Mouse (Mus musculus): Measurements from ENCODE around the gene Zdhhc8. TPM values are rescaled to one million over a fixed set of nuclear protein-coding genes. Genes with fewer than 3 reads are reported as not detected.

Zdhhc8 gene
- polyA plus RNA-seq, 1 experiment from 2014 or later: 17.5 TPM

DNA sequence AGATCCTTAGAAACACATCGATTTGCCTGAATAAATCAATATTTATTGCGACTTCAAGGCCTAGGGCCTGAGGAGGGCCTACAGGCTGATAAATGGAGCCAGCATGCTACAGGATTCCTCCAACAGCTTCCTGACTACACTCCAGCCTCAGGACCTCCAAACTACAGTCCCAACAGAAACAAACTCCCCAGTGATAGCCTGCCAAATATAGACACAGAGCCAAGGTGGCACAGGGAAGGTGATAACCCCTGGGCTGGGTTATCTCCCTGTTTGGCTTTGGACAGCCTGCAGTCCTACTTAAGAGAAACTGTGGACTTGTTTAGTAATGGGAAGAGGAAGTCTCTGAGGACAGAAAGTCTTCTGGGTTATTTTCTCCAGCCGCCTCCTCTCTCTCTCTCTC lies 47.7 kb downstream of the Zdhhc8 start:
- no peaks in the 10 kb centered on the region for H3K9me3 ChIP-seq (replicated peaks)
- WGBS: 74% methylated on average over 3 of the region's 3 CpGs
- peaks cover 18% of the 10 kb centered on the region; the same call in 1 of the 2 replicates for H3K27me3 ChIP-seq
- H3K36me3 ChIP-seq: no peaks in the 10 kb centered on the region
- ATAC-seq (replicated peaks; ENCODE audit: low FRiP score): no peak
- no peak overlapping the region for H3K27ac ChIP-seq
- no peak overlapping the region for H3K9ac ChIP-seq
- H3K4me2 ChIP-seq: no peak overlapping the region
- no peak overlapping the region for H3K4me3 ChIP-seq (replicated peaks)
- H3K4me1 ChIP-seq: peaks cover 24% of the 10 kb centered on the region

DNA sequence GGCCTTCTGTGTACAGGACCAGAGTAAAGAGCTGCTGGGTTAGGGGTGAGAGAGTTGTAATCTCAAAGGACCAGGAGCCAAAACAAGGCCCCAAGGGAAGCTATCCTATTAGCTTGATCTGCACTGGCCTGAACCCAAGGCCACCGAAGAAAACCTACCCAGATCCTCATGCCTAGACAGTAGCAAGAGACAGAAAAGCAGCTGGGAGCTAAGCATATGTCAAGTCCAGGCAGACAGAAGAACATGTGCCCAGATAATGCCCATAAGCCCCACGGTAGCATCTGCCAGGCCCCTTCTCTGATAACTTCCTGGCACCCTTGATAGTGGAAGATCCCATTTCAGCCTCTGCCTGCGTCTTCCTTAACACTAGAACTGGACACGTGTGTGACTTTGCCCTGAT lies 48.1 kb downstream of the Zdhhc8 start:
- ATAC-seq (replicated peaks; ENCODE audit: low FRiP score): no peak
- H3K27me3 ChIP-seq: peaks cover 18% of the 10 kb centered on the region; the same call in 1 of the 2 replicates
- peaks cover 24% of the 10 kb centered on the region for H3K4me1 ChIP-seq
- H3K36me3 ChIP-seq: no peaks in the 10 kb centered on the region
- H3K4me3 ChIP-seq (replicated peaks): no peak overlapping the region
- no peak overlapping the region for H3K9ac ChIP-seq
- no peaks in the 10 kb centered on the region for H3K9me3 ChIP-seq (replicated peaks)
- WGBS: 58% methylated on average over 4 of the region's 4 CpGs
- H3K4me2 ChIP-seq: no peak overlapping the region
- peak overlapping the region; percentile 57; the same call in 1 of the 2 replicates for H3K27ac ChIP-seq

DNA sequence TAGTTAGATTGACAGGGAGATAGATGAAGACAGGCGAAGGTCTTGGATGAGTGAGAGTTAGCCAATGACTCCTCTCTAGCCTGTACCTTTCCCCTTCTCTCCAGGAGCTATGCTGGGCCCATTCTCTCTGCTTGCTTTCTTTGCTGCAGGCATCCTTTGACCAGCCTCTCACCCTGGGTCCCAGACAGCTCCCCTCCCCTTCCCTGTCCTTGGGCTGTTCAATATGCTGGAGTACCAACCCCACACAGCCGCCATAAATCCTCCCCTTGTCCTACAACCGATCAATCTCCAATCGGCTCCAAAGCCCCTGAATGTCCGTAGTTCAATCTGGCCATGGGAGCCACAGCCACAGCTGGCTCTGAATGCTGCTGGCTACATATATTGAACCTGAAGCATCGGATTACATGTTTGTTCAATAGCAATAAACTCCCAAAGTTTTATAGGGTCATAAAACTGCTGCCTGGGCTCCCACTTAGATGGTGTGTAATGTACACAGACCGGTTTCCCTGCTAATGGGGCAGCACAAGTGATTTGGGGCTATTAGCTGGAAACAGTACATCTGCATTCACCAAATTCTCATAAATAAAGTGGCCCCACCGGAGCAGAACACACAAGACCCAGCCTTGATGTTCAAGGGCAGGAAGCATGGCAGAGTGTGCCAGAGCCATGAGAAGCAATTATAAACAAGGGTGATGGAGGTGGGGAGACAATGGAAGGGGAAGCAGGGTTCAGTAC lies 49.1 kb downstream of the Zdhhc8 start:
- H3K4me3 ChIP-seq (replicated peaks): no peak overlapping the region
- H3K27ac ChIP-seq: peak overlapping the region; percentile 57; the same call in 1 of the 2 replicates
- H3K4me2 ChIP-seq: no peak overlapping the region
- H3K36me3 ChIP-seq: no peaks in the 10 kb centered on the region
- no peaks in the 10 kb centered on the region for H3K9me3 ChIP-seq (replicated peaks)
- peaks cover 33% of the 10 kb centered on the region for H3K4me1 ChIP-seq
- ATAC-seq (replicated peaks; ENCODE audit: low FRiP score): peak; percentile 73
- H3K9ac ChIP-seq: no peak overlapping the region
- WGBS: 11% methylated on average over 8 of the region's 8 CpGs
- peaks cover 21% of the 10 kb centered on the region; the same call in 1 of the 2 replicates for H3K27me3 ChIP-seq

DNA sequence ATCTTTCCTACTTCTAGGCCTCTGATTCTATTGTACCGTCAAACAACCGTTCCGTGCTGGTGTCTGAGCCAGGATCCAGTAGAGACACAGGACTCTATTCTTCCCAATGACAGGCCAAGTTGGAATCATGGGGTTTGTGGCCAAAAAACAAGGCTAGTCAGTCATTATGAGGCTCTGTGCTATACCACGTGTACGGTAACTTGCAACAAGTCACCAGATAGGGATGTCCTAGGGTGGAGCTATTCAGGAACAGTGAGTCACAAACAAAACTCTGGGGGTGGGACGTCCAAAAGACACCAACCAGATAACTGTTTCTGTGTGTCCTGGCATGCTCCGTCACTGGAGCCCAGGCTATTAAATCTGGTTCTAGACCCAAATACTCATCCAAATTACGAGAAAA lies 52.2 kb downstream of the Zdhhc8 start:
- no peak for ATAC-seq (replicated peaks; ENCODE audit: low FRiP score)

DNA sequence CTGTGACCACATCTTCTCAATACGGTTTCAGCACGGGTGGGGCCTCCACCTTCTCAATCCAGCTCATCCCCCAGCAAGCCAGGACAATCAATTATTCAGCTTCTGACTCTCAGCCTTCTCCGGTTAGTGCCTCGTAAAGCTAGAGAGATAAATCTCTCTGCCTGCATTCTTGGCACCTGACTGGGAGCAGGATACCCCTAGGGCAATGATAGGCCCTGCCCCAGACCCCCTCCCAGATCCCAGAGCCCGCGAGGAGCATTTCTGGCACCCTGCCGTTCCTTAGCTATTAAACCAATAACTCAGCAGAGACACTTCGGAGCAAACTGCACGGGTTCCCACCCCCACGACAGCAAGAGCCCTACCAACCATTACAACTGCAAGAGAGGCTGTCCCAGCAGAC lies 53.5 kb downstream of the Zdhhc8 start:
- Histone ChIP-seq H3K9ac (no peak overlapping the region), H3K36me3 (no peaks in the 10 kb centered on the region), H3K27ac (no peak overlapping the region), H3K4me1 (peaks cover 37% of the 10 kb centered on the region), H3K4me3 (replicated peaks) (no peak overlapping the region), H3K9me3 (replicated peaks) (no peaks in the 10 kb centered on the region), H3K4me2 (no peak overlapping the region), H3K27me3 (peaks cover 44% of the 10 kb centered on the region)
- 14% methylated on average over 10 of the region's 10 CpGs for WGBS
- ATAC-seq (replicated peaks; ENCODE audit: low FRiP score): no peak

More for the DNA sequence above, 52.2 kb downstream of the Zdhhc8 start:
- Histone ChIP-seq H3K9ac (no peak overlapping the region), H3K4me2 (no peak overlapping the region), H3K4me1 (peaks cover 44% of the 10 kb centered on the region), H3K4me3 (replicated peaks) (no peak overlapping the region), H3K27ac (no peak overlapping the region), H3K36me3 (no peaks in the 10 kb centered on the region), H3K27me3 (peaks cover 36% of the 10 kb centered on the region), H3K9me3 (replicated peaks) (no peaks in the 10 kb centered on the region)
- WGBS: 88% methylated on average over 8 of the region's 8 CpGs

DNA sequence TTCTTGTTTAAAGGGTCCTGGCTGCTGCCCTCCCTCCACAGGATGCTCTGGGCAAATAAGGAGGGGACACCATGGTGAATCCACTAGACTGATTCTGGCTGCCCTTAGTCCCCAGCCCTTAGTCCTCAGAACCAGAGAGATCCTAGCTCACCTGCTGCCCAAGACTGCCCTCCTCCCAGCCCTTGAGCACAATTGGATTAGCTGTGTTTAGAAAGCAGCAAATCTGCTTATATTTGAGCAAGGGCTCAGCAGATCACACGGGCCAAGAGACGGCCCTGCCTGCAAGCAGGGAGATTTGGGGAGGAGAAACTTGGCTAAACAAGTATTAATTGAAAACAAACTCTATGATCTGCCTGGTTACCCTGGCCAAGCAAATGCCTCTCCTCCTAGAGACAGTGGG lies 55.3 kb downstream of the Zdhhc8 start:
- Histone ChIP-seq H3K9ac (no peak overlapping the region), H3K4me3 (replicated peaks) (no peak overlapping the region), H3K27ac (no peak overlapping the region), H3K9me3 (replicated peaks) (no peaks in the 10 kb centered on the region), H3K4me1 (peaks cover 34% of the 10 kb centered on the region), H3K4me2 (no peak overlapping the region), H3K36me3 (no peaks in the 10 kb centered on the region), H3K27me3 (peaks cover 40% of the 10 kb centered on the region)
- 32% methylated on average over 2 of the region's 2 CpGs for WGBS
- ATAC-seq (replicated peaks; ENCODE audit: low FRiP score): no peak

DNA sequence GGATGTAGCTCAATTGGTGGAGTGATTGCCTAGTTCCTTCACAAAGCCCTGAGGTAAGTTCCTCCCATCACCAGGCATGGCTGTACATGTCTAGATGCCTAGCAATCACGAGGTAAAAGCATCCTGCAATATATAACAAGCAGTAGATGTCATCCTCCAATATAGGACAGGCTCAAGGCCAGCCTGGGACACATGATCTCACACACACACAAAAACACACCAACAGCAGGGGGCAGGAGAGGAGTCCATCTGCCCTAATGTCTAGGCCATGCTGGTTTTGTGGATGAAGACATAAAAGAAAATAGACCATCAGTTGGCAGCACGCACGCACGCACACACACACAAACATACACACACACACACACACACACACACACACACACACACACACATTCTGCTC lies 58.2 kb downstream of the Zdhhc8 start:
- H3K4me3 ChIP-seq (replicated peaks): no peak overlapping the region
- no peak overlapping the region for H3K9ac ChIP-seq
- no peak overlapping the region for H3K4me2 ChIP-seq
- H3K27me3 ChIP-seq: peaks cover 35% of the 10 kb centered on the region
- H3K4me1 ChIP-seq: peaks cover 36% of the 10 kb centered on the region
- H3K36me3 ChIP-seq: no peaks in the 10 kb centered on the region
- H3K27ac ChIP-seq: no peak overlapping the region
- ATAC-seq (replicated peaks; ENCODE audit: low FRiP score): no peak
- no peaks in the 10 kb centered on the region for H3K9me3 ChIP-seq (replicated peaks)
- WGBS: 77% methylated on average over 4 of the region's 4 CpGs

DNA sequence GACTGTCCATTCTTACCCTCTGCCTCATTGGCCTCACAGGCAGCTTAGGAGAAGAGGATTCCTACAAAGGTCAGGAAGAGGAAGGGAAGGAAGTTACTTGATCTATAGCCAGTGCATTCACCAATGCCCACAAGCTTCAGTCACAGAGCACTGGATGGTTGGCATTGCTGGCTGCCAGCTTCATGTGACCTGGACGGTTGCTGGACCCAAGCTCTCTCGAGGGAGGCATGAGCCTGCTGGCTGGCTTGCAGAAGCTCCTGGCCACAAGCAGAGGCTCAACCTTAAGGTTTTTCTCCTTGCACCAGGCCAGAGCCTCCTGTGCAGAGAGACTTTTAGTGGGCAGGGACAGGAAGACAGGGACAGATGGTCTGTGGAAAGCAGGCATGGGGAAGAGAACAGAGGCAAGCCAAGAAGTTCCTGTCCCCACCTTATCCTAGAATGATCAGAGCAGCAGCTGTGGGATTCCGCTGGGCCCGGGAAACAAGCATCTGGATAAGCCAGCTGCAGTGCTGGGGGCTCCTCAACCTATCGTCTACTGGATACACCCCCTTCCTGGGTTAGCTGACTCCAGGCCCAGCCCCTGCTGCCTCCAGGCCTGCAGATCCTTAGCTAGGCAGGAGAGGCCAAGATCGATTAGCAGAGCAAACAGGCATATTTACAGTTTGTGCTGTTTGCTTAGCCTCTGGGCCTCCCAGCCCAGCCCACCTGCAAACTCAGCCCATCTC lies 59.0 kb downstream of the Zdhhc8 start:
- Histone ChIP-seq H3K9ac (no peak overlapping the region), H3K27me3 (peaks cover 32% of the 10 kb centered on the region), H3K4me3 (replicated peaks) (no peak overlapping the region), H3K4me2 (no peak overlapping the region), H3K36me3 (no peaks in the 10 kb centered on the region), H3K27ac (no peak overlapping the region), H3K4me1 (peaks cover 28% of the 10 kb centered on the region), H3K9me3 (replicated peaks) (no peaks in the 10 kb centered on the region)
- WGBS: 26% methylated on average over 6 of the region's 6 CpGs
- ATAC-seq (replicated peaks; ENCODE audit: low FRiP score): no peak

DNA sequence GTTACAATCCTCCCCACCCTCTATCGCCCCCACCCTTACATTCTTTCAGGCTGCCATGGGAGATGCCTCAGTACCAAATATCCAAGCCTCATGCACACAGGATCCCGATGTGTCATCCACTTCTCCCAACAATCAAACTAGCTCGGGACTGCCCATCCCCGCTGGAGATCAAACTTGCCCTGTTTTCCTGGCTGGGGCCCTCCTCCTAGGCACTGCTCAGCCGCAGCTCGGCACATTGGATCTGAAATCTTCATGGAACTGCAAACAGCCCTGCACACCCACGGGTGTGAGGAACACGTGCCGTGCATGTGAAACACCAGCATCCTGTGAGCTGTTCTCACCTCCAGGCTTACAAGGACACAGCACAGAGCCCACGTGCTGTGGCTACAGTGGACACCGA lies 61.1 kb downstream of the Zdhhc8 start:
- no peak overlapping the region for H3K27ac ChIP-seq
- ATAC-seq (replicated peaks; ENCODE audit: low FRiP score): no peak
- H3K4me1 ChIP-seq: peaks cover 15% of the 10 kb centered on the region
- 73% methylated on average over 11 of the region's 11 CpGs for WGBS
- no peak overlapping the region for H3K4me3 ChIP-seq (replicated peaks)
- peaks cover 26% of the 10 kb centered on the region for H3K27me3 ChIP-seq
- H3K4me2 ChIP-seq: no peak overlapping the region
- H3K9me3 ChIP-seq (replicated peaks): no peaks in the 10 kb centered on the region
- no peak overlapping the region for H3K9ac ChIP-seq
- H3K36me3 ChIP-seq: no peaks in the 10 kb centered on the region

DNA sequence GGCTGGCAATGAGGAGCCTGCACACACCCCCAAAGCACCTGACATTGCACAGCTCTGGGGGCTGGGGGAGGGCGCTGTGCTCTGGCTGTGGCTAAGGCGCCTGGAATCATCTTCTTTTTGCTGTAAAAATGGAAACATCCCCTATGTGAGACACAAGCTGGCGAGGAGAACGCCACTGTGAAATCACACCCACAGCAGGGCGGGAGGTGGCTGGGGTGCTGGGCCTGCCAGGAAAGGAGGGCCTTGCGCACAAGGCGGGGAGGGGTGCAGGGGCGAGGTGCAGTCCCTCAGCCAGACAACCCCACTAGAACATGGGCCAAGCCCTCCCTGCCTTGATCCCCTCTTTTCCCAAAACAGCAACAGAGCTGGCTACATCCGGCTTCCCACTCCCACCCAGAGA lies 61.7 kb downstream of the Zdhhc8 start:
- ATAC-seq (replicated peaks; ENCODE audit: low FRiP score): no peak
- Histone ChIP-seq H3K4me2 (no peak overlapping the region), H3K36me3 (no peaks in the 10 kb centered on the region), H3K9ac (no peak overlapping the region), H3K27ac (no peak overlapping the region), H3K27me3 (peaks cover 21% of the 10 kb centered on the region), H3K4me1 (peaks cover 15% of the 10 kb centered on the region), H3K9me3 (replicated peaks) (no peaks in the 10 kb centered on the region), H3K4me3 (replicated peaks) (no peak overlapping the region)
- WGBS: 80% methylated on average over 9 of the region's 9 CpGs

DNA sequence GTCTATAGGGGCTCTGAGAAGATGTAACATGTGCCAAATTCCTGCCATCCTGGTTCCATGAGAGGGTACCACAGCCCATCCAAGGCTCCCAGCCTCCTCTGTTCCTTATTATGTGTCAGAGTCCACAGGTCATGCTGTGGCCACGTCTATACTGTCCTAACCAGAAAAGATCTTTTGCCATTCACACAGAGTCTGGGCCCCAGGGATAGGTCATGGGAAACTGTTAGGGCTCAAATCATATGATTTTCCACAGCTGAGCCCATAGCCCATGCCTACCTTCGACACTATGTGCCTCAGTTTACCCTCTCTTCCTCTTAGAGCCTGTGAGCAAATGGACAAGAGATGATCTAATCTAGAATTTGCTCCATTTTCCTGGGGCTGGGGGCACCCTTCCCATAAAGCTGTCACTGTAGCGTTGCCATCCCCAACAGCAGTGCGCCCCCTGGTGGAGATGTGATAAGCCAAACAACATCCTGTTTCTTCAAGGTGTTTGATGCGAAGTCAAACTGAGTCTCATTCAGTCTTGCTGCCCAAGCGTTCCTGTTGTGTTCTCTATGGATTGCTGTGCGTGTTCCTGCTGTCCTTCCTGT lies 62.6 kb downstream of the Zdhhc8 start:
- Histone ChIP-seq H3K27ac (no peak overlapping the region), H3K9me3 (replicated peaks) (no peaks in the 10 kb centered on the region), H3K4me2 (no peak overlapping the region), H3K4me3 (replicated peaks) (no peak overlapping the region), H3K9ac (no peak overlapping the region), H3K36me3 (no peaks in the 10 kb centered on the region), H3K27me3 (peaks cover 12% of the 10 kb centered on the region), H3K4me1 (peaks cover 15% of the 10 kb centered on the region)
- 0 out of 2 replicates have a peak, but pooled peaks have one; percentile 22 for ATAC-seq (replicated peaks; ENCODE audit: low FRiP score)
- WGBS: 13% methylated on average over 7 of the region's 7 CpGs
